Mouse (Mus musculus) kidney, adult 11 months (tissue): ENCODE results near the gene Pde9a.
A peak's percentile ranks its signal among the peaks of the same experiment; 100 is the strongest.
"Not testable (repeated sequence)": the region's sequence is repeated elsewhere in the genome, so short reads cannot be mapped to it uniquely, and the experiment has no call there.

ENCODE experiments used
- DNase-seq: peaks from one replicate; pipeline ENCODE4 v3.0.0; 2022

Gene Pde9a

GRCm38 (mm10) chr17:31385671-31386665 lies at the start of gene Pde9a:
Pde9a (plus strand) TSS chr17:31386210.
- DNase-seq = peak; percentile 70

- no peak for DNase-seq
Observed at GRCm38 (mm10) chr17:31339769-31340168, 46.2 kb upstream of the Pde9a start.

GRCm38 (mm10) chr17:31342191-31342590 lies 43.8 kb upstream of the Pde9a start:
- no peak for DNase-seq

- peak; percentile 55 for DNase-seq
Observed at GRCm38 (mm10) chr17:31344172-31344801, 41.7 kb upstream of the Pde9a start.

GRCm38 (mm10) chr17:31344816-31345215 lies 41.2 kb upstream of the Pde9a start:
- no peak for DNase-seq

- DNase-seq = no peak
Observed at GRCm38 (mm10) chr17:31348129-31348528, 37.9 kb upstream of the Pde9a start.

- DNase-seq = no peak
Observed at GRCm38 (mm10) chr17:31349388-31349787, 36.6 kb upstream of the Pde9a start.

GRCm38 (mm10) chr17:31351984-31352383 lies 34.0 kb upstream of the Pde9a start:
- DNase-seq = no peak

- no peak for DNase-seq
Observed at GRCm38 (mm10) chr17:31353255-31353654, 32.8 kb upstream of the Pde9a start.

- DNase-seq = not testable (repeated sequence)
Observed at GRCm38 (mm10) chr17:31354684-31355083, 31.3 kb upstream of the Pde9a start.

GRCm38 (mm10) chr17:31355792-31356502 lies 30.1 kb upstream of the Pde9a start:
- DNase-seq = no peak

GRCm38 (mm10) chr17:31360582-31360981 lies 25.4 kb upstream of the Pde9a start:
- no peak for DNase-seq

GRCm38 (mm10) chr17:31365586-31366166 lies 20.3 kb upstream of the Pde9a start:
- DNase-seq = no peak

GRCm38 (mm10) chr17:31370221-31370620 lies 15.8 kb upstream of the Pde9a start:
- no peak for DNase-seq

- no peak for DNase-seq
Observed at GRCm38 (mm10) chr17:31370931-31371330, 15.1 kb upstream of the Pde9a start.

GRCm38 (mm10) chr17:31377961-31378360 lies 8.0 kb upstream of the Pde9a start:
- DNase-seq = peak; percentile 41

GRCm38 (mm10) chr17:31378361-31378761 lies 7.6 kb upstream of the Pde9a start:
- DNase-seq = no peak

GRCm38 (mm10) chr17:31379086-31379485 lies 6.9 kb upstream of the Pde9a start:
- DNase-seq = no peak

GRCm38 (mm10) chr17:31379863-31380262 lies 6.1 kb upstream of the Pde9a start:
- no peak for DNase-seq

GRCm38 (mm10) chr17:31383320-31383719 lies 2.7 kb upstream of the Pde9a start:
- DNase-seq = peak; percentile 76

- no peak for DNase-seq
Observed at GRCm38 (mm10) chr17:31384968-31385627, 912 bp upstream of the Pde9a start.

GRCm38 (mm10) chr17:31386766-31387275 lies 811 bp downstream of the Pde9a start:
- peak; percentile 49 for DNase-seq
